Mouse (Mus musculus) activated CD4-positive, CD25-positive, alpha-beta regulatory T cell (primary cell): ENCODE data around the gene Gm7029. TPM values are rescaled to one million over a fixed set of nuclear protein-coding genes. Genes with fewer than 3 reads are reported as not detected.

Source experiments
- polyA plus RNA-seq, 2 experiments: library from polyadenylated mRNA; unstranded; fragments of 100-300 nt; shearing (Covaris generic); gene quantifications; one replicate each; pipeline ENCODE4 v1.2.1; 2017

Gm7029 gene
- polyA plus RNA-seq = not detected

DNA sequence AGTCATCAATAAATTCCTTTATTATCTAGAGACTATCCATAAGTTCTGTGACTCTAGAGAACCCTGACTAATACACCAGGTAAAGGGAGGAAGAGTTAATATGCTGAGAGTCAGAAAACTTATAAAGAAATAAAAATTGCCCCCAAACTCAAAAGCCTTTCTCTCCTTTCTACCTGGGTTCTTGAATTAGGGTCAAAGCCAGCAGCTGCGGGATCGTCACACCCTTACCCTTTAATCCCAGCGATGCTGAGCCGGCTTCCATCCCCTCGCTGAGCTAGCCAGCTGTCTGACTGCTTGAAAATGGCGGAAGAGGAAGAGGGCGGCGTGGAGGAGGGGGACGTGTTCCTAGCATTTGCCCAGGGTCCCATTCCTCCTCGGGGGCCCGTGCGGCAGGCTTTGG lies at the start of gene Gm7029:
Gene Gm7029 (plus strand): TSS at position 301 of the 400 bp plus-strand sequence.

DNA sequence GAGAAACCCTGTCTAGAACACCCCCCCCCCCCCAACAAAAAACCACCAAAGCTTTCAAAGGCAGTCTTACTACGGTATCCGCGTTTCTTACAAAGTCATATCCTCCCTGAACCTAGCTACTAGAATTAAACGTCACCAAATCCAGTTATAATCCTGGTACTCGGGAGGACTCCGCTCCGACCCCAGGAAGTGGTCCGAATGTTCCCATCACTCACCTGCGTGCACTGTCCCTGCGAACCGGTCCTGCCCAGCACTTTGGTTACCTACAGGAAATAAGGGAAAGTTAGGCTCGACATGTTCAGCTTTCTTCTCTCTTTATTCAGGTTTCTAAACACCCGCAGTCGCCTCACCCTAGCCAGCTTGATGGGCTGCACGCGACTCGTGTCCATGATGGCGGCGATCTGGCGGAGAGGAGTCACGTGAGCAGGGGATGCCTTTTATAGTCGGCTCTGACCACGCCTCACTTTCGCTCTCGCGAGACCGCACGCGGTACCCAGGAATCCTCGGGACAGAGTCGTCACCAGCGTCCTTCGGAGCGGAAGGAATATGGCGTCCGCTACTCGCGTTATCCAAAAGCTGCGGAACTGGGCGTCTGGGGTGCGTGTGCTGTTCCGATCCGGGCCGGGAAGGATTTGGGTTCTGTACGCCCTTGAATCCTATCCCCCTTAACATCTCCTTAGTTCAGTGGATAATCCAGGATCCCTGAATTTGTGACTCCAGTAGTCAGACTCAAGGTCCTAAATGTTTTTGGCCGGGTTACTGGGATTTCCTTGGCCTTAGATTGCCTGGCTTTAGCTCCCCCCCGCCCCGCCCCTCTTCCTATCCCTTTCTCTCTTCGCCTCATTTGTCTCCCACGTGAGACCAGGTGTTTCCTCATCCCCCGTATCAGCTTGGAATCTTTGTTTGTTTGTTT lies 49.3 kb upstream of the Gm7029 start, which contains the start of the genes Rps28 and Ndufa7:
Gene Rps28 (minus strand): TSS at position 479 of the 913 bp plus-strand sequence.
Gene Ndufa7 (plus strand): TSS at position 489 of the 913 bp plus-strand sequence.

DNA sequence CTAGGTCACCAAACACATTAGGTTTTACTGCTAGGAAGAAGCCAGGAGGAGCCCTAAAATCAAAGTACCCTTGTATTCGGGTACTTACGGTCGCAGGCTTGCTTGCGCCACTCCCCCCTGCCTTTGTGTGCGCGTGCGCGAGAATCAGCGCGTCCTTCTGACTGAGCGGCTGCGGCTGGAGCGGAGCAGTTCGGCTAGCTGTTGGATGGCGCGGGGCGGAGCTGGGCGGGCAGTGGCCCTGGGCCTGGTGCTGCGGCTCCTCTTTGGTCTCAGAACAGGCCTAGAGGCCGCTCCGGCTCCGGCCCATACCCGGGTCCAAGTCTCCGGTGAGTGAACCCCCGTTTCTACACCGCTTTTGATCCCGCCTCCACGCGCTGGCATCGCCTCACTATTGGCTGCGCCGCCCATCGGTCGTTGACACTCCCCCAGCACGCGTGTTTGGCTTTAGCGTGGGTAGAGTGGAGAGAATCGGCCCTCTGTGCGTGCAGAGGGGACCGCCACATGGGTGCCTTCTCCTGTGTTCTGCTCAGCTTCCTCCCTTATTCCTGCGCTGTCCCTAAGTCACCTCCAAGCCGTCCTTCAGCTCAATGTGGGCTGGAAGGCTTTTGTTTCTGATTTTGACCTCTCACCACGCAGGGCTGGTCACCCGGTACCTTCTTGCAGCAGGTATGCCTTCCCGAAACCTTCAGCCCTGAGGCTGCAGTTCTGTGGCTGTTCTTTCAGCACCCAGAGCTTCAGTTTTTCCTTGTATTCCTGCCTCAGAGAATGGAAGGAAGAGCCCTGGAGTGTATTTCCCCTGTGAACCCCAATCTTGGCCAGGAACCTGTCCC lies 30.5 kb upstream of the Gm7029 start, which contains the start of gene Cd320:
Gene Cd320 (plus strand): TSS at position 126 of the 830 bp plus-strand sequence.

DNA sequence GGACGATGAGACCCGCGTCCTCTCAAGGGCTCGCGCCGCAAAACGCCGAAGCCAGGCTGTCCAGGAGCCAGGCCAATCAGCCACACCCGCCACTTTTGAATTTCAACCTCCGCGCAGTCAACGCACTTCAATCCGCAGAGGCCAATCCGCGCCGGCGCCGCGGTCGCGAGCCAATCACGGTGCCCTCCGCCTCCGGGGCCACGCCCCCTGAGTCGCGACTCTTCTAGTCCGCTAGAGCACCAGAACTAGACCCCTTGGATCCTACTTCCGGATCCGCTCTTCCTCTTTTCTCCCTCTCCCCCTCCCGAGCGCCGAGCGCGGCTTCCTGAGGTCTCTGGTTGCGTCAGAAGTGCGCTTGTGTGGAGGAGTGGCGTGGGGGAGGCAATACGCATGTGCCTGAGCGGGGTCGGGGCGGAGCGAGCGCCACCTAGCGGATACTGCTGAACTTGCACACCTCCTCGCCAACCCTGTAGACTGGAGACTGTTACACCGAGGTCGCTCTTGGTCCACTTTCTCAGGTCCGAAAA lies 17.0 kb downstream of the Gm7029 start, which contains the start of gene Kifc1:
Gene Kifc1 (minus strand): TSS at position 129 of the 527 bp plus-strand sequence.

DNA sequence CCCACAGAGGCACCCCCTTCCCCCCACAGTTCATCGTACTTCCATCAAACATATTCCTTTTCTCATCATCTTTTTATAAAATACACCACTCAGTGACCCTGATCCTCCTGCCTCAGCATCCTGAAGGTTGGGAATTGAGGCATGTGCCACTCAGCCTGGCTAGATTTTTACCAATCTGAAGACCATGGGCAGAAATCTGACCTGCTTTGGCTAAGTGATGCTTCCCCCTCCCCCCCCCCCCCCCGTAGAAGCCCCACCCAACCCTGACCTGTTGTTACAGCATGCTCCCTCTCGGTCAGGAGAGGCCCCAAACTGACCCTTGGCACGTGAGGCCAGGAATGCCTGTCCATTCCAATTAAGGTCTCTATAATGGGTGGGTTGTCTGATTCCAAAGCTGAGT lies 31.2 kb downstream of the Gm7029 start, which contains the start of gene Platr17:
Gene Platr17 (plus strand): TSS at position 301 of the 400 bp plus-strand sequence.

DNA sequence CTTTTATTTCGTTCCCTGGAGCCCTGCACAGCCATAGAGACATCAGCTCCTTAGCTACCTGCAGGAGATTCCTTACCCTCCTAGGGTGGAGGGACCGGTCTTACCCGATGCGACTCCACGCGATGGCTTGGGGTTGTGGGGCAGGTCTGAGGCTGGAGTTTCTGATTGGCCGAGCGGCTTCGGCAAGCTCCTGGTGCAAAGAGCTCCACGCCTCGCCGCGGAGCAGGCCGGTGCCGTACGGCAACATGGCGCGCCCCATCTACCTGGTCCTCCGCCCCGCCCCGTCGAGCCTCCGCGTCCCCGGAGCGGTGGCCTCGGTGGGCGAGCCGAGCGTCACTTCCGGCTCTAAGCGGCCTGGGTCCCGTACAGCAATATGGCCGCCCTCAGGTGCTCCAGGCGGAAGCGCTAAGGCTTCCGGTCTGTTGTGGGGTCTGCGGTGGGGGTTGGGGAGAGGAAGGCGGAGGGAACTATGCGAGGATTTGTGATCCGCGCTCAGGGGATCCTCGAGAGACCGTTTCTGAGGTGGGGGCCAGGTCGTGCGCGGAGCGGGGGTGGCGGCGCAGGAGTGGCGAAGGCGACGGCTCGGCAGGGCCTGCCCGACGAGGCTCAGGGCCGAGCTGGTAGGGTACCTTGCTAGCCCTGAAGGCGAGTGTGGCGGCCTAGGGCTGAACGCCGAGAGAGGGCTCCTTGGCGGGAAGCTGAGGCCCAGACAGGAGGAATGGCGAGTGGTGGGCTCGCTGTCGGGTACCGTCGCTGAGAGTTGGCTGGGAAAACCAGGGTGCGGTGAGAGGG lies 35.6 kb downstream of the Gm7029 start, which contains the start of gene Daxx:
Gene Daxx (plus strand): TSS at position 338 of the 792 bp plus-strand sequence.

DNA sequence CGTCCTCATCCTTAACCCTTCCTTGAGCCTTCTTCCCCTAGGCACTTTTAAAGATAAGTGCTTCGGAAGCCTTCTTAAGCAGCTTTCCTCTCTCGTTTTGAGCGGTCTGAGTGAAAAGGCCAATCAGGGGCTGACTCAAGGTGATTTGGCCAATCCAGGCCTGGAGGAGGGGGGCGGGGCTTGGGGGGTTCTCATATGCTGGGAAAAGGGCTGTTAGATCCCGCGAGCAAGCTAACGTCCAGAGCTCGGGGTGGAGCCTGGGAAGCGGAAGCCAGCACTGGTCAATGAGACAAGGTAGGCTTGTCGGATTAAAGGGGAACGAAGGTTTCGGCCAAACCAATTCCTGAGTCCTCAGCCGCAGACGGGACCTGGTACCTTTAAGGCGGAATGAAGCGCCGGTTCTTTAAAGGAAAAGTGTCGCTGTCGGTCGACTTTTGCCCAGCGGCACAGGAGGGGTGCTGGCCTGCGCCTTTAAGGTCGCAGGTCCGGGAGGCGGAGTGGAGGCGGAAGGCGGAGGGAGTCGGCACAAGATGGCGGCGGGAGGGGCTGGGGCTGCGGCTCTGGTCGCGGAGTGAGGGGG lies 42.1 kb downstream of the Gm7029 start, which contains the start of the genes Tapbp and Zbtb22:
Gene Tapbp (plus strand): TSS at position 229 of the 580 bp plus-strand sequence.
Gene Zbtb22 (plus strand): TSS at position 234 of the 580 bp plus-strand sequence.

Other genes starting within 250 kb of the Gm7029 start
- gene Zfp414, start 244.7 kb upstream of the Gm7029 start, polyA plus RNA-seq = 10 to 100 TPM; 63.4 to 90.3 TPM
- gene Pram1, start 235.8 kb upstream of the Gm7029 start, polyA plus RNA-seq = 1 to 10 TPM in 1 of 2 experiments, under 1 TPM in 1; 0.37 to 1.2 TPM
- 100 to 1,000 TPM; 292 to 345 TPM for gene Hnrnpm, start 187.0 kb upstream of the Gm7029 start, polyA plus RNA-seq
- gene March2, start 155.2 kb upstream of the Gm7029 start, polyA plus RNA-seq = 100 to 1,000 TPM; 115 to 135 TPM
- gene Rab11b, start 113.3 kb upstream of the Gm7029 start, polyA plus RNA-seq = 100 to 1,000 TPM; 257 to 293 TPM
- gene Angptl4, start 92.0 kb upstream of the Gm7029 start, polyA plus RNA-seq = 1 to 10 TPM; 2.2 to 9.0 TPM
- 1 to 10 TPM; 5.5 to 8.4 TPM for gene Kank3, start 63.3 kb upstream of the Gm7029 start, polyA plus RNA-seq
- 1,000 to 10,000 TPM in 1 of 2 experiments, 100 to 1,000 TPM in 1; 711 to 1,323 TPM for gene Rps28, start 49.3 kb upstream of the Gm7029 start, polyA plus RNA-seq
- 100 to 1,000 TPM; 336 to 377 TPM for gene Ndufa7, start 49.3 kb upstream of the Gm7029 start, polyA plus RNA-seq
- 10 to 100 TPM; 10.3 to 32.6 TPM for gene Cd320, start 30.7 kb upstream of the Gm7029 start, polyA plus RNA-seq
- gene Kifc1, start 16.8 kb downstream of the Gm7029 start, polyA plus RNA-seq = 10 to 100 TPM in 1 of 2 experiments, 1 to 10 TPM in 1; 5.4 to 10.0 TPM
- gene Platr17, start 31.3 kb downstream of the Gm7029 start, polyA plus RNA-seq = 1 to 10 TPM; 3.2 to 8.3 TPM
- 100 to 1,000 TPM; 126 to 129 TPM for gene Daxx, start 35.6 kb downstream of the Gm7029 start, polyA plus RNA-seq
- 100 to 1,000 TPM; 650 to 721 TPM for gene Tapbp, start 42.1 kb downstream of the Gm7029 start, polyA plus RNA-seq
- 10 to 100 TPM; 18.2 to 18.6 TPM for gene Zbtb22, start 42.1 kb downstream of the Gm7029 start, polyA plus RNA-seq
- gene Rgl2, start 55.7 kb downstream of the Gm7029 start, polyA plus RNA-seq = 100 to 1,000 TPM; 109 to 112 TPM
- gene Pfdn6, start 66.5 kb downstream of the Gm7029 start, polyA plus RNA-seq = 100 to 1,000 TPM; 145 to 156 TPM
- gene Wdr46, start 66.8 kb downstream of the Gm7029 start, polyA plus RNA-seq = 10 to 100 TPM; 46.5 to 72.2 TPM
- gene B3galt4, start 77.7 kb downstream of the Gm7029 start, polyA plus RNA-seq = 10 to 100 TPM; 37.5 to 47.5 TPM
- 10 to 100 TPM; 61.1 to 66.8 TPM for gene Vps52, start 82.0 kb downstream of the Gm7029 start, polyA plus RNA-seq
- gene Rps18, start 82.2 kb downstream of the Gm7029 start, polyA plus RNA-seq = 1,000 to 10,000 TPM; 1,636 to 3,186 TPM
- gene H2-K1, start 126.5 kb downstream of the Gm7029 start, polyA plus RNA-seq = over 10,000 TPM; 11,900 to 12,872 TPM
- gene Ring1, start 150.8 kb downstream of the Gm7029 start, polyA plus RNA-seq = 10 to 100 TPM; 27.7 to 36.2 TPM
- 100 to 1,000 TPM; 183 to 346 TPM for gene H2-Ke6, start 154.2 kb downstream of the Gm7029 start, polyA plus RNA-seq
- gene Slc39a7, start 157.8 kb downstream of the Gm7029 start, polyA plus RNA-seq = 10 to 100 TPM; 80.0 to 90.9 TPM
- 10 to 100 TPM; 43.3 to 60.3 TPM for gene Rxrb, start 158.0 kb downstream of the Gm7029 start, polyA plus RNA-seq
- 1 to 10 TPM in 1 of 2 experiments, under 1 TPM in 1; 0.86 to 1.7 TPM for gene Col11a2, start 165.6 kb downstream of the Gm7029 start, polyA plus RNA-seq
- 10 to 100 TPM; 19.9 to 60.5 TPM for gene H2-Oa, start 218.5 kb downstream of the Gm7029 start, polyA plus RNA-seq
- gene H2-DMa, start 245.7 kb downstream of the Gm7029 start, polyA plus RNA-seq = 100 to 1,000 TPM; 113 to 424 TPM
- gene Brd2, start 248.8 kb downstream of the Gm7029 start, polyA plus RNA-seq = 100 to 1,000 TPM; 158 to 192 TPM